Mouse (Mus musculus) left cerebral cortex, postnatal 25 days (tissue): ENCODE measurements around the gene Mapre1. TPM values are rescaled to one million over a fixed set of nuclear protein-coding genes. Genes with fewer than 3 reads are reported as not detected.
A peak's percentile ranks its signal among the peaks of the same experiment; 100 is the strongest.
"Not testable (repeated sequence)": the region's sequence is repeated elsewhere in the genome, so short reads cannot be mapped to it uniquely, and the experiment has no call there.

ENCODE experiments used
- DNase-seq, 2 experiments: peaks; one replicate each; pipeline ENCODE4 v3.0.0; 2022; ENCODE audit warnings: low spot score in 2 of 2, mixed read lengths in 1 of 2
- intact Hi-C: fragments of 180-260 bp; cut with DNase I; formaldehyde crosslinking; loops from one replicate; pipeline ENCODE4 v1.15.1; 2025
- total RNA-seq, 2 experiments: library from RNA; stranded (reverse); gene quantifications; 2 replicates each; pipeline ENCODE4 v1.2.3; 2021

Gene Mapre1
- total RNA-seq, result 100 to 1,000 TPM in 1 of 2 experiments, 10 to 100 TPM in 1; 92.4 to 101 TPM

DNA sequence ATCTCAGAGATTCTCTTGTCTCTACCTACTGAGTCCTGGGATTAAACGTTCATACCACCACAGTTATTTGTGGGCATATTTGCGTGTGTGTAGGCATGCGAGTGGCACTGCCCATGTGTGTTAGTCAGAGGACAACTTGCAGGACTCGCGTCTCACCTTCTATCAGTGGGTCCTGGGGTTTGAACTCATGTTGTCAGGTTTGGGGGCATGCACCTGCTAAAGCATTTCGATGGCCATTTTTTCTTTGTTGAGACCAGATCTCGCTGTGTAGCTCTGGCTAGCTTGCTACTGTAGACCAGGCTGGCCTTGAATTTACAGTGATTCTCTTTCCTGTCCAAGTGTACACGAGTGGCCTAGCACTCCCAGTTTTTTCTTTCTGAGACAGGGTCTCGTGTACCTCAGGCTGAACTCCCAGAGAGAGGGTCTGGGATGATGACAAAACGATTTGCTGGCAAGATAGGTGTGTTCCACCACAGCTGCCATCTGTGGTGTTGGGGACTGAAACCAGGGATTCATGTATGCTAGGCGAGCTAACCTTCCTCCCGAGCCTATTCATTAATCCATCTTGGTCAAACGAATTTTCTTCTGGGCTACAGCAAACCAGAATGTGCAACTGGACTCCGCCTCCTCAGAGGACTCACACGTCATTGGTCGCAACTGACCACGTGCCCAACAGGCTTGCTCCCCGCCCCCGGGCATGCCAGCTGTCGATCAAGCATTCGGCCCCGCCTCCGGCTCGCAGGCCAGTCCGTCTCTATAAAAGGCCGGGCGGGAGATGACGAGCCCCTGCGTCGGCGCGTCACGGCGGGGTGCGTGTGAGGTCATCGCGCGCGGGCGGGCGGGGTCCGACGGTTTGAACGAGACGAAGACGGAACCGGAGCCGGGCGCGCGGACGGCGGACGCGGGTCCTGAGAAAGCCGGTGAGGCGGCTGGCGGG is at the start of gene Mapre1:
Gene Mapre1, plus strand, starts transcription at position 775 of the 937 bp plus-strand sequence.
- intact Hi-C loops, result no loop called here
- DNase-seq, result peak; percentile 100

- DNase-seq, intact Hi-C loops: not testable (repeated sequence)
These were observed 47.7 kb upstream of the Mapre1 start for GRCm38 (mm10) chr2:153693413-153693812.

- DNase-seq, result peak; percentile 5 to 6
- intact Hi-C loops, result no loop called here
These were observed 46.5 kb upstream of the Mapre1 start for GRCm38 (mm10) chr2:153694462-153695085.

DNA sequence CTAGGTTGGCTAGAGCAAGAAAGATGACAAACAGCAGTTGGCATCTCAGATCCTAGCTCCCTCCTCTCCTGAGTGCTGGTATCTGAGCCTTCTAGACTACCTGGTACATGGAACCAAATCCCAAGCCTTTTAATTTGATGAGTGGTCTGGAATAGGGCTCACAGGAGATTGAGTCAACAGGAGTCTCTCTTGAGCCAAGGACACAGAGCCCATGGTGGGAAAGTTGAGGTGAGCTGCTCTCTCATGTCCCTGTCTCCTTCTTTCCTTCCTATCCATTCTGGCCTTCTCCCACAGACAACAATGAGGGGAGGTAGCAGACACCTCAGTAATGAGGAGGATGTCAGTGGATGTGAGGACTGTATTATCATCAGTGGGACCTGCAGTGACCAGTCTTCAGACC is 44.7 kb upstream of the Mapre1 start, which contains the start of gene Dnmt3c:
Gene Dnmt3c, plus strand, starts transcription at position 301 of the 400 bp plus-strand sequence.
- no peak for DNase-seq
- intact Hi-C loops, result no loop called here

- intact Hi-C loops, result no loop called here
- DNase-seq, result no peak
These were observed 37.7 kb upstream of the Mapre1 start for GRCm38 (mm10) chr2:153703389-153703788.

GRCm38 (mm10) chr2:153710701-153711330 is 30.3 kb upstream of the Mapre1 start:
- intact Hi-C loops, result loop anchor here (2.0 to 5.0 kb wide), 2 partner anchors 86 to 140 kb away; no protein-coding TSS in a partner anchor
- DNase-seq, result peak; percentile 4 to 19

GRCm38 (mm10) chr2:153712646-153713091 is 28.4 kb upstream of the Mapre1 start:
- DNase-seq, result peak; percentile 13 to 43
- intact Hi-C loops, result loop anchor here (5.0 kb wide), 1 partner anchor 85 kb away; no protein-coding TSS in a partner anchor

DNA sequence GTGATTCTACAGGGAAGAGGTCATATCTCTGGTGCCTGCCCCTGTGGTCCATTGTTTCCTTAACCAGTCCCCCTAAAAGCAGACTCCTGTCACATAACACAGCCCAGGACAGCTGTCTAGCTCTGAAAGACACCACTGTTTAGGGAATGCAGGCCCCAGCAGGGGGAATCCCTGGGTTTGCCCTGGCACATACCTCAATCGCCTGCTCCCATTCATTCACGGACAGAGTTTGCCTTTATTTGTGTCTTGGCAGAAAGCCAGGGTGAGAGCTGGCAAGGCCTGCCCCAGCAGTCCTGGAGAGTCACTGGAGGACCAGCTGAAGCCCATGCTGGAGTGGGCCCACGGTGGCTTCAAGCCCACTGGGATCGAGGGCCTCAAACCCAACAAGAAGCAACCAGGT is 27.8 kb upstream of the Mapre1 start:
- peak; percentile 52 to 71 for DNase-seq
- intact Hi-C loops, result loop anchor here (5.0 kb wide), 1 partner anchor 84 kb away; no protein-coding TSS in a partner anchor

GRCm38 (mm10) chr2:153717861-153718260 is 23.2 kb upstream of the Mapre1 start:
- intact Hi-C loops, result loop anchor here (1.0 kb wide), 1 partner anchor 45 kb away; no protein-coding TSS in a partner anchor
- not testable (repeated sequence) for DNase-seq

GRCm38 (mm10) chr2:153723098-153723497 is 18.0 kb upstream of the Mapre1 start:
- DNase-seq, result no peak
- intact Hi-C loops, result no loop called here

- intact Hi-C loops, result no loop called here
- DNase-seq, result no peak
These were observed 16.6 kb upstream of the Mapre1 start for GRCm38 (mm10) chr2:153724424-153724823.

GRCm38 (mm10) chr2:153724871-153725270 is 16.2 kb upstream of the Mapre1 start:
- DNase-seq, result no peak
- intact Hi-C loops, result no loop called here

- intact Hi-C loops, result no loop called here
These were observed 15.8 kb upstream of the Mapre1 start for GRCm38 (mm10) chr2:153725291-153725690.

GRCm38 (mm10) chr2:153734033-153734432 is 7.0 kb upstream of the Mapre1 start:
- intact Hi-C loops, result no loop called here
- DNase-seq, result no peak

More at GRCm38 (mm10) chr2:153725291-153725690, 15.8 kb upstream of the Mapre1 start:
- DNase-seq, result no peak

DNA sequence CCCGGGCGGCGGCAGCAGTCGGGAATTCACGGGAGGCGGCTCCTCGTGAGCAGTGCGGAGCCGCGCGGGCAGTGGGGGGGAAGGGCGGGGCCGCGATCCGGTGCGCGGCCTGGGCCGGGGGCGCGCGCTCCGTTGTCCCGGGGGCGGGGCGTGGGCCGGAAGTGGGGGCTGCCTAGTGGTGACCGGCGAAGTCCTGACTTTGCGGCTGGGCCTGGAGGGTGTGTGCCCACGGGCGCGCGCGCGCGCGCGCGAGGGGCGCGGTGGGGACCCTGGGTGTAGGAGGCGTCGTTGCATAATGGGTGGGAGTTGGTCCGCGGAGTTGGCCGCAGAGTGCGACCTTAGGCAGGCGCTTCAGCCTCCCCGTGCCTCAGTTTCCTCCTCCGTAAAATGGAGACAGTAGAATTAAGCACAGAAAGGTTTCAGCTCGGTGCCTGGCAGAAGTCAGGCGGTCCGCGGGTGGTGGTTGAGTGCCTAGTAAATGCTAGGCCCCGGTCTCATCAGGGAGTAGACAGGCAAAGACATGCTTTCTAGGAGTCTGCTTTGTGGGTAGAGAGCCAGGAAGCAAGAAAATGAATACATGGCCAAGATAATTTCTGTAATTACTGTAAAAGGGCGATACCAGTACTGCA is 477 bp downstream of the Mapre1 start:
- peak; percentile 26 to 43 for DNase-seq
- intact Hi-C loops, result no loop called here

DNA sequence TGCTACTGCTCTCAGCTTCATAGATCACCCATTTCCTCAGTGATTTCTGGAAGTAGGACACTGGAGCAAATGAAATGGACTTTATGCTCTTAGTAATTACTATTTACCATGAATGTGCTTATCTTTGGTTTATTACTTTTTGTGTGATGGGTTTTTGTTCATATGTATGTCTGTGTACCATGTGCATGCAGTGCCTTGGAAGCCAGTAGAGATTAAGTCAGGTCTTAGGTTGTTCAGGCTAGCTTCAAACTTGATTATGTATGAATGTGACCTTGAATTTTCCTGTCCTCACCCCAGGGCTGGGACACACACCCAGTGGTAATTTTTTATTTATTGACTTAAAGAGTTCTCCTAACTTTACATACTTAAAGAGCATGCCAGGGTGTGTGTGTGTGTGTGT is 6.9 kb downstream of the Mapre1 start:
- intact Hi-C loops, result no loop called here

GRCm38 (mm10) chr2:153750363-153750762 is 9.3 kb downstream of the Mapre1 start:
- intact Hi-C loops, result no loop called here
- no peak for DNase-seq

More for the DNA sequence above, 6.9 kb downstream of the Mapre1 start:
- no peak for DNase-seq

DNA sequence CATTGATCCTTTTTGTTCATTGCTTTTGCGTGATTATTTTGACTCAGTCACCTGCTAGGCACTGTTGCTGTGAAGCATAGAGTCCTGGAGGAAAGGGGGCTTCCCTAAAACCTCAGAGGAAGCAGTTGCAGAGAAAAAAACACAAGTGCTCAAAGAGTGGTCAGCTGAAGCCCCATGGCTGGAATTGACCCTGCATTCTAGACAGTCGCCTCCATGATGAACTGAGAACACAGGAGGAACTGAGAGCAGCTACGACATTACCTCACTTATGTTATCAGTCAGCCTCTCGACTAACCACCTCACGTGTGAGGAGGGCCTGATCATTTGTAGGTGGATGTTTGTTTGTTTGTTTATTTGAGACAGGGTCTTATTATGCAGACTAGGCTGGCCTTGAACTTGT is 21.0 kb downstream of the Mapre1 start:
- DNase-seq, result no peak
- intact Hi-C loops, result no loop called here

DNA sequence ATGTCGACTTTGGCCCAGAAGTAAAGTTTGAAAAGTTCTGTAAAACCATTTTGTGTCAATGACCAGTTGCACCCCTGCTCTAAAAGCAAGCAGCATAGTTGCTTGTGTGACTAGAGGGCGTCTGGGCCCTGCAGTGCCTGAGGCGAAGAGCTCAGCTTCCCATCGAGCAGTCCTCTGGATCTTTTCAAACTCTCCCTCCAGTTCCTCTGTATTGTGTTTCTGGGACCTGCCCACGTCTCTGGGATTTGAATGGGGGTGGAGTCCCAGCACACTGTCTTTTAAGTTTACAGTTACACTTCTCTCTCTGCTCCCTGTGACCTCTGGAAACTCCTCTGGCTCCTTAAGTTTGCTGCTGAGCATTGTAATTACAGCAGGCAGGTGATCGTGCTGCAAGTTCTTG is 26.4 kb downstream of the Mapre1 start:
- intact Hi-C loops, result no loop called here
- no peak for DNase-seq
